Mouse (Mus musculus): Measurements from ENCODE around the gene Shprh.
"Not testable (repeated sequence)": the region's sequence is repeated elsewhere in the genome, so short reads cannot be mapped to it uniquely, and the experiment has no call there.

Gene Shprh

GRCm38 (mm10) chr10:11248210-11248609, 99.0 kb downstream of the Shprh start:
- DNase-seq (ENCODE audit: low read depth, low spot score): no peak

GRCm38 (mm10) chr10:11250247-11250997, 101.2 kb downstream of the Shprh start:
- no peak for DNase-seq (ENCODE audit: low read depth, low spot score)

- DNase-seq (ENCODE audit: low read depth, low spot score): not testable (repeated sequence)
Measured at GRCm38 (mm10) chr10:11253581-11253980, 104.4 kb downstream of the Shprh start.

GRCm38 (mm10) chr10:11260119-11260518, 110.9 kb downstream of the Shprh start:
- no peak for DNase-seq (ENCODE audit: low read depth, low spot score)

GRCm38 (mm10) chr10:11262292-11262691, 113.1 kb downstream of the Shprh start:
- DNase-seq (ENCODE audit: low read depth, low spot score): not testable (repeated sequence)

- DNase-seq (ENCODE audit: low read depth, low spot score): not testable (repeated sequence)
Measured at GRCm38 (mm10) chr10:11263795-11264194, 114.6 kb downstream of the Shprh start.
